Mouse (Mus musculus): ENCODE data around the gene Bnc2. TPM values are rescaled to one million over a fixed set of nuclear protein-coding genes. Genes with fewer than 3 reads are reported as not detected.

Bnc2 gene
- total RNA-seq, 2 experiments from 2014 or later: 2.8 to 8.7 TPM

- no peak for DNase-seq
- intact Hi-C loops (cut with DNase I): no loop called here
- no peak for TF ChIP-seq CTCF (IDR thresholded peaks at IDR 0.05)
- Histone ChIP-seq H3K27ac (no peak overlapping the region), H3K4me3 (no peak overlapping the region)
These were observed 243.2 kb downstream of the Bnc2 start for GRCm38 (mm10) chr4:84431677-84432515.

GRCm38 (mm10) chr4:84427955-84428354, 247.1 kb downstream of the Bnc2 start:
- intact Hi-C loops (cut with DNase I): no loop called here
- Histone ChIP-seq H3K27ac (no peak overlapping the region), H3K4me3 (no peak overlapping the region)
- no peak for DNase-seq
- TF ChIP-seq CTCF (IDR thresholded peaks at IDR 0.05): no peak

- H3K27ac ChIP-seq: no peak overlapping the region
- no peak overlapping the region for H3K4me3 ChIP-seq
- TF ChIP-seq CTCF (IDR thresholded peaks at IDR 0.05): no peak
- DNase-seq: no peak
- intact Hi-C loops (cut with DNase I): no loop called here
These were observed 263.6 kb downstream of the Bnc2 start for GRCm38 (mm10) chr4:84411431-84411830.

GRCm38 (mm10) chr4:84407328-84408028, 267.6 kb downstream of the Bnc2 start:
- Histone ChIP-seq H3K27ac (no peak overlapping the region; the same call in 1 of the 2 replicates), H3K4me3 (no peak overlapping the region)
- intact Hi-C loops (cut with DNase I): no loop called here
- DNase-seq: no peak
- TF ChIP-seq CTCF (IDR thresholded peaks at IDR 0.05): no peak

- intact Hi-C loops (cut with DNase I): no loop called here
- TF ChIP-seq CTCF (IDR thresholded peaks at IDR 0.05): no peak
- H3K27ac ChIP-seq: no peak overlapping the region
These were observed 271.5 kb downstream of the Bnc2 start for GRCm38 (mm10) chr4:84403356-84404145.

GRCm38 (mm10) chr4:84388991-84389390, 286.1 kb downstream of the Bnc2 start:
- Histone ChIP-seq H3K4me3 (no peak overlapping the region), H3K27ac (no peak overlapping the region)
- TF ChIP-seq CTCF (IDR thresholded peaks at IDR 0.05): no peak
- intact Hi-C loops (cut with DNase I): no loop called here
- DNase-seq: no peak

More at GRCm38 (mm10) chr4:84403356-84404145, 271.5 kb downstream of the Bnc2 start:
- peak overlapping the region; percentile 52 for H3K4me3 ChIP-seq
- no peak for DNase-seq

- TF ChIP-seq CTCF (IDR thresholded peaks at IDR 0.05): no peak
- intact Hi-C loops (cut with DNase I): no loop called here
These were observed 289.9 kb downstream of the Bnc2 start for GRCm38 (mm10) chr4:84385156-84385555.

GRCm38 (mm10) chr4:84379289-84379688, 295.8 kb downstream of the Bnc2 start:
- intact Hi-C loops (cut with DNase I): no loop called here
- TF ChIP-seq CTCF (IDR thresholded peaks at IDR 0.05): no peak
- DNase-seq: no peak
- Histone ChIP-seq H3K4me3 (no peak overlapping the region), H3K27ac (no peak overlapping the region)

More at GRCm38 (mm10) chr4:84385156-84385555, 289.9 kb downstream of the Bnc2 start:
- no peak overlapping the region for H3K4me3 ChIP-seq
- no peak overlapping the region for H3K27ac ChIP-seq
- no peak for DNase-seq

GRCm38 (mm10) chr4:84377513-84377912, 297.6 kb downstream of the Bnc2 start:
- Histone ChIP-seq H3K27ac (no peak overlapping the region), H3K4me3 (no peak overlapping the region)
- DNase-seq: no peak
- intact Hi-C loops (cut with DNase I): no loop called here
- no peak for TF ChIP-seq CTCF (IDR thresholded peaks at IDR 0.05)

GRCm38 (mm10) chr4:84362337-84362823, 312.7 kb downstream of the Bnc2 start:
- peak; percentile 48 for DNase-seq
- TF ChIP-seq CTCF (IDR thresholded peaks at IDR 0.05): no peak

GRCm38 (mm10) chr4:84361165-84361564, 313.9 kb downstream of the Bnc2 start:
- intact Hi-C loops (cut with DNase I): no loop called here
- Histone ChIP-seq H3K27ac (no peak overlapping the region), H3K4me3 (no peak overlapping the region)
- no peak for TF ChIP-seq CTCF (IDR thresholded peaks at IDR 0.05)
- DNase-seq: no peak

More at GRCm38 (mm10) chr4:84362337-84362823, 312.7 kb downstream of the Bnc2 start:
- intact Hi-C loops (cut with DNase I): no loop called here
- Histone ChIP-seq H3K27ac (peak overlapping the region; percentile 32), H3K4me3 (no peak overlapping the region)

- intact Hi-C loops (cut with DNase I): no loop called here
- H3K27ac ChIP-seq: no peak overlapping the region
- TF ChIP-seq CTCF (IDR thresholded peaks at IDR 0.05): no peak
- no peak overlapping the region for H3K4me3 ChIP-seq
- no peak for DNase-seq
These were observed 315.1 kb downstream of the Bnc2 start for GRCm38 (mm10) chr4:84359996-84360395.

Measured in gastrocnemius, adult 2 months (tissue).